Mouse (Mus musculus) heart, adult 2 months (tissue): Measurements from ENCODE around the gene Xkrx.

ENCODE experiments used
- CTCF ChIP-seq: fragments of 200-600 bp; IDR thresholded peaks from 2 replicates; pipeline ENCODE4 v1.8.1; 2022; ENCODE audit warnings: antibody characterized with exemption, mild to moderate bottlenecking, moderate library complexity
- EP300 ChIP-seq: fragments of 200-500 bp; IDR thresholded peaks from 2 replicates; pipeline ENCODE4 v1.6.1; 2011; ENCODE audit warnings: low read depth, low read length, control low read depth; ENCODE audit not compliant: insufficient read depth

DNA sequence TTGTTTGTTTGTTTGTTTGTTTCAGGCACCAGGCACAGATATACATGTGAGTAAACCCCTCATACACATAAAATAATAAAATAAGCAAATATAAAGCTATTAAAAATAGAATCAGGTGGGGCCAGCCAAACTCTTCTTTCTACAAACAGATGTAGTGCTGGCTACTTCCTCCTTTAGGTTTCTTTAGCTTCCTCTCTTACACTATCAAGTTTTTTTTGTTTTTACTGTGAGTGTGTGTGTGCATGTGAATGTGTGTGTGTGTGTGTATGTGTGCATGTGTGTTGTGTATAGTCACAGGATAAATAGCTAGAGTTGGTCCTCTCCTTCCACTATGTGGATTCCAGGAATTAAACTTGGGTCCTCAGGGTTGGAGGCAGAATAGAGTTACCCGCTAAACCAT is 12.8 kb upstream of the Xkrx start:
- no peak for TF ChIP-seq CTCF
- no peak for TF ChIP-seq EP300
